Mouse (Mus musculus): ENCODE results near the gene Adamts2. TPM values are rescaled to one million over a fixed set of nuclear protein-coding genes. Genes with fewer than 3 reads are reported as not detected.
A peak's percentile ranks its signal among the peaks of the same experiment; 100 is the strongest.

The Adamts2 gene
- 28.4 and 29.4 TPM in 2 replicates for polyA plus RNA-seq (2015; fragmentation: Nextera tagmentation; extraction: Ambion mirVana)

- under 1% methylated on average over 56 of the region's 82 CpGs for WGBS
- H3K9me3 ChIP-seq (ENCODE audit: low read length) = no peaks in the 10 kb centered on the region
- no peak within 1 kb of the TSS for H3K27ac ChIP-seq (ENCODE audit: low read length)
- no peaks in the 10 kb centered on the region for H3K4me1 ChIP-seq (ENCODE audit: insufficient read depth, low read depth, low read length)
- ATAC-seq (peak; percentile 86), DNase-seq (ENCODE audit: low spot score) (peak; percentile 90)
- peak within 1 kb of the TSS; percentile 81 for H3K4me2 ChIP-seq (replicated peaks; ENCODE audit: low read depth, low read length)
- TF ChIP-seq CTCF (IDR thresholded peaks at IDR 0.05) = peak; percentile 23; the same call in 1 of the 2 replicates
- TF ChIP-seq EP300 (IDR thresholded peaks at IDR 0.05) = no peak
- H3K36me3 ChIP-seq (ENCODE audit: insufficient read depth, low read length) = no peaks in the 10 kb centered on the region
- peaks cover 39% of the 10 kb centered on the region for H3K27me3 ChIP-seq (replicated peaks; ENCODE audit: insufficient read depth, low read length)
- peak within 1 kb of the TSS; percentile 61 for H3K4me3 ChIP-seq (ENCODE audit: low read depth, low read length)
- peak within 1 kb of the TSS; percentile 34 for H3K9ac ChIP-seq (replicated peaks; ENCODE audit: low read depth)
Observed at GRCm38 (mm10) chr11:50601641-50602355, at the start of gene Adamts2. Adamts2 (plus strand) TSS chr11:50602084.

- Histone ChIP-seq H3K27ac (ENCODE audit: low read length) (no peak overlapping the region), H3K4me2 (replicated peaks; ENCODE audit: low read depth, low read length) (no peak overlapping the region), H3K9ac (replicated peaks; ENCODE audit: low read depth) (no peak overlapping the region), H3K36me3 (ENCODE audit: insufficient read depth, low read length) (no peaks in the 10 kb centered on the region), H3K4me1 (ENCODE audit: insufficient read depth, low read depth, low read length) (no peaks in the 10 kb centered on the region), H3K9me3 (ENCODE audit: low read length) (no peaks in the 10 kb centered on the region), H3K4me3 (ENCODE audit: low read depth, low read length) (no peak overlapping the region), H3K27me3 (replicated peaks; ENCODE audit: insufficient read depth, low read length) (no peaks in the 10 kb centered on the region)
- WGBS = 83% methylated on average over 3 of the region's 3 CpGs
- ATAC-seq (no peak), DNase-seq (ENCODE audit: low spot score) (no peak)
- TF ChIP-seq CTCF (IDR thresholded peaks at IDR 0.05) (no peak), EP300 (IDR thresholded peaks at IDR 0.05) (no peak)
Observed at GRCm38 (mm10) chr11:50557064-50557463, 44.8 kb upstream of the Adamts2 start.

GRCm38 (mm10) chr11:50559108-50559507 is 42.8 kb upstream of the Adamts2 start:
- no peaks in the 10 kb centered on the region for H3K4me1 ChIP-seq (ENCODE audit: insufficient read depth, low read depth, low read length)
- no peaks in the 10 kb centered on the region for H3K27me3 ChIP-seq (replicated peaks; ENCODE audit: insufficient read depth, low read length)
- TF ChIP-seq CTCF (IDR thresholded peaks at IDR 0.05) (peak; percentile 79), EP300 (IDR thresholded peaks at IDR 0.05) (no peak)
- H3K27ac ChIP-seq (ENCODE audit: low read length) = no peak overlapping the region
- no peak overlapping the region for H3K4me3 ChIP-seq (ENCODE audit: low read depth, low read length)
- H3K36me3 ChIP-seq (ENCODE audit: insufficient read depth, low read length) = no peaks in the 10 kb centered on the region
- H3K9ac ChIP-seq (replicated peaks; ENCODE audit: low read depth) = no peak overlapping the region
- DNase-seq (ENCODE audit: low spot score) = peak; percentile 84
- no peaks in the 10 kb centered on the region for H3K9me3 ChIP-seq (ENCODE audit: low read length)
- peak; percentile 30; the same call in 1 of the 2 replicates for ATAC-seq
- 24% methylated on average over 4 of the region's 4 CpGs for WGBS
- no peak overlapping the region for H3K4me2 ChIP-seq (replicated peaks; ENCODE audit: low read depth, low read length)

- no peak overlapping the region for H3K4me3 ChIP-seq (ENCODE audit: low read depth, low read length)
- DNase-seq (ENCODE audit: low spot score) (peak; percentile 27), ATAC-seq (no peak)
- no peak overlapping the region for H3K27ac ChIP-seq (ENCODE audit: low read length)
- TF ChIP-seq CTCF (IDR thresholded peaks at IDR 0.05) = no peak
- TF ChIP-seq EP300 (IDR thresholded peaks at IDR 0.05) = no peak
- H3K4me1 ChIP-seq (ENCODE audit: insufficient read depth, low read depth, low read length) = no peaks in the 10 kb centered on the region
- no peaks in the 10 kb centered on the region for H3K27me3 ChIP-seq (replicated peaks; ENCODE audit: insufficient read depth, low read length)
- no peaks in the 10 kb centered on the region for H3K9me3 ChIP-seq (ENCODE audit: low read length)
- H3K36me3 ChIP-seq (ENCODE audit: insufficient read depth, low read length) = no peaks in the 10 kb centered on the region
- H3K9ac ChIP-seq (replicated peaks; ENCODE audit: low read depth) = no peak overlapping the region
- WGBS = 51% methylated on average over 20 of the region's 20 CpGs
- 0 out of 2 replicates have a peak overlapping the region, but pooled peaks have one; percentile 2 for H3K4me2 ChIP-seq (replicated peaks; ENCODE audit: low read depth, low read length)
Observed at GRCm38 (mm10) chr11:50565466-50566211, 36.2 kb upstream of the Adamts2 start.

- no peaks in the 10 kb centered on the region for H3K4me1 ChIP-seq (ENCODE audit: insufficient read depth, low read depth, low read length)
- no peak for DNase-seq (ENCODE audit: low spot score)
- no peaks in the 10 kb centered on the region for H3K36me3 ChIP-seq (ENCODE audit: insufficient read depth, low read length)
- H3K27ac ChIP-seq (ENCODE audit: low read length) = no peak overlapping the region
- ATAC-seq = no peak
- H3K9ac ChIP-seq (replicated peaks; ENCODE audit: low read depth) = no peak overlapping the region
- 64% methylated on average over 6 of the region's 6 CpGs for WGBS
- no peaks in the 10 kb centered on the region for H3K27me3 ChIP-seq (replicated peaks; ENCODE audit: insufficient read depth, low read length)
- H3K4me3 ChIP-seq (ENCODE audit: low read depth, low read length) = no peak overlapping the region
- H3K9me3 ChIP-seq (ENCODE audit: low read length) = no peaks in the 10 kb centered on the region
- TF ChIP-seq EP300 (IDR thresholded peaks at IDR 0.05) (no peak), CTCF (IDR thresholded peaks at IDR 0.05) (no peak)
- no peak overlapping the region for H3K4me2 ChIP-seq (replicated peaks; ENCODE audit: low read depth, low read length)
Observed at GRCm38 (mm10) chr11:50571448-50571847, 30.4 kb upstream of the Adamts2 start.

- no peak for TF ChIP-seq EP300 (IDR thresholded peaks at IDR 0.05)
- no peak overlapping the region for H3K9ac ChIP-seq (replicated peaks; ENCODE audit: low read depth)
- H3K36me3 ChIP-seq (ENCODE audit: insufficient read depth, low read length) = no peaks in the 10 kb centered on the region
- H3K9me3 ChIP-seq (ENCODE audit: low read length) = no peaks in the 10 kb centered on the region
- H3K4me3 ChIP-seq (ENCODE audit: low read depth, low read length) = no peak overlapping the region
- no peak overlapping the region for H3K27ac ChIP-seq (ENCODE audit: low read length)
- H3K4me2 ChIP-seq (replicated peaks; ENCODE audit: low read depth, low read length) = no peak overlapping the region
- ATAC-seq = no peak
- no peaks in the 10 kb centered on the region for H3K27me3 ChIP-seq (replicated peaks; ENCODE audit: insufficient read depth, low read length)
- 30% methylated on average over 4 of the region's 4 CpGs for WGBS
- H3K4me1 ChIP-seq (ENCODE audit: insufficient read depth, low read depth, low read length) = no peaks in the 10 kb centered on the region
- DNase-seq (ENCODE audit: low spot score) = no peak
Observed at GRCm38 (mm10) chr11:50576521-50576920, 25.4 kb upstream of the Adamts2 start.

Data from lung, postnatal 0 days (tissue).